Mouse (Mus musculus): ENCODE data around the gene Myzap. TPM values are rescaled to one million over a fixed set of nuclear protein-coding genes. Genes with fewer than 3 reads are reported as not detected.

Gene Myzap
- polyA plus RNA-seq, 1 experiment from 2014 or later: 3.7 TPM

- TF ChIP-seq CTCF (IDR thresholded peaks at IDR 0.05; ENCODE audit: low read depth) (peak; percentile 80), EP300 (IDR thresholded peaks at IDR 0.05; ENCODE audit: low read depth) (no peak)
- peak; percentile 84 for DNase-seq
- Histone ChIP-seq H3K27me3 (ENCODE audit: insufficient read depth, low read length) (no peaks in the 10 kb centered on the region), H3K4me3 (ENCODE audit: low read depth, low read length) (no peak overlapping the region), H3K9me3 (ENCODE audit: low read length) (no peaks in the 10 kb centered on the region), H3K4me1 (ENCODE audit: insufficient read depth) (no peaks in the 10 kb centered on the region), H3K27ac (ENCODE audit: low read depth) (no peak overlapping the region), H3K4me2 (ENCODE audit: low read depth, low read length) (no peak overlapping the region), H3K9ac (replicated peaks) (no peak overlapping the region), H3K36me3 (replicated peaks; ENCODE audit: insufficient read depth, low read length) (no peaks in the 10 kb centered on the region)
- ATAC-seq: peak; percentile 85
- WGBS (ENCODE audit: insufficient replicate concordance): 19% methylated on average over 19 of the region's 19 CpGs
Observed at GRCm38 (mm10) chr9:71543443-71544222, 48.5 kb downstream of the Myzap start.

- DNase-seq (no peak), ATAC-seq (no peak)
- Histone ChIP-seq H3K9me3 (ENCODE audit: low read length) (no peaks in the 10 kb centered on the region), H3K4me2 (ENCODE audit: low read depth, low read length) (no peak overlapping the region), H3K4me3 (ENCODE audit: low read depth, low read length) (no peak overlapping the region), H3K27ac (ENCODE audit: low read depth) (no peak overlapping the region), H3K9ac (replicated peaks) (no peak overlapping the region), H3K27me3 (ENCODE audit: insufficient read depth, low read length) (no peaks in the 10 kb centered on the region), H3K36me3 (replicated peaks; ENCODE audit: insufficient read depth, low read length) (no peaks in the 10 kb centered on the region), H3K4me1 (ENCODE audit: insufficient read depth) (no peaks in the 10 kb centered on the region)
- WGBS (ENCODE audit: insufficient replicate concordance): 62% methylated on average over 5 of the region's 5 CpGs
- TF ChIP-seq CTCF (IDR thresholded peaks at IDR 0.05; ENCODE audit: low read depth) (no peak), EP300 (IDR thresholded peaks at IDR 0.05; ENCODE audit: low read depth) (no peak)
Observed at GRCm38 (mm10) chr9:71542292-71542691, 49.9 kb downstream of the Myzap start.

- Histone ChIP-seq H3K4me2 (ENCODE audit: low read depth, low read length) (no peak overlapping the region), H3K36me3 (replicated peaks; ENCODE audit: insufficient read depth, low read length) (no peaks in the 10 kb centered on the region), H3K4me1 (ENCODE audit: insufficient read depth) (no peaks in the 10 kb centered on the region), H3K9me3 (ENCODE audit: low read length) (no peaks in the 10 kb centered on the region), H3K27ac (ENCODE audit: low read depth) (no peak overlapping the region), H3K4me3 (ENCODE audit: low read depth, low read length) (no peak overlapping the region), H3K27me3 (ENCODE audit: insufficient read depth, low read length) (no peaks in the 10 kb centered on the region), H3K9ac (replicated peaks) (no peak overlapping the region)
- WGBS (ENCODE audit: insufficient replicate concordance): 54% methylated on average over 3 of the region's 3 CpGs
- ATAC-seq (no peak), DNase-seq (no peak)
- TF ChIP-seq CTCF (IDR thresholded peaks at IDR 0.05; ENCODE audit: low read depth) (no peak), EP300 (IDR thresholded peaks at IDR 0.05; ENCODE audit: low read depth) (no peak)
Observed at GRCm38 (mm10) chr9:71540739-71541138, 51.4 kb downstream of the Myzap start.

GRCm38 (mm10) chr9:71535730-71536129 lies 56.4 kb downstream of the Myzap start:
- Histone ChIP-seq H3K9ac (replicated peaks) (no peak overlapping the region), H3K4me3 (ENCODE audit: low read depth, low read length) (no peak overlapping the region), H3K27me3 (ENCODE audit: insufficient read depth, low read length) (no peaks in the 10 kb centered on the region), H3K4me1 (ENCODE audit: insufficient read depth) (no peaks in the 10 kb centered on the region; the same call in 1 of the 2 replicates), H3K36me3 (replicated peaks; ENCODE audit: insufficient read depth, low read length) (no peaks in the 10 kb centered on the region), H3K4me2 (ENCODE audit: low read depth, low read length) (0 out of 2 replicates have a peak overlapping the region, but pooled peaks have one; percentile 22), H3K27ac (ENCODE audit: low read depth) (no peak overlapping the region), H3K9me3 (ENCODE audit: low read length) (no peaks in the 10 kb centered on the region)
- peak; percentile 82; the same call in 1 of the 2 replicates for ATAC-seq
- TF ChIP-seq CTCF (IDR thresholded peaks at IDR 0.05; ENCODE audit: low read depth): no peak
- no peak for TF ChIP-seq EP300 (IDR thresholded peaks at IDR 0.05; ENCODE audit: low read depth)
- WGBS (ENCODE audit: insufficient replicate concordance): 57% methylated on average over 5 of the region's 5 CpGs
- DNase-seq: no peak

- WGBS (ENCODE audit: insufficient replicate concordance): 82% methylated on average over 2 of the region's 2 CpGs
- TF ChIP-seq EP300 (IDR thresholded peaks at IDR 0.05; ENCODE audit: low read depth): no peak
- no peak for TF ChIP-seq CTCF (IDR thresholded peaks at IDR 0.05; ENCODE audit: low read depth)
- no peaks in the 10 kb centered on the region; the same call in 1 of the 2 replicates for H3K4me1 ChIP-seq (ENCODE audit: insufficient read depth)
- no peak overlapping the region for H3K4me3 ChIP-seq (ENCODE audit: low read depth, low read length)
- DNase-seq (no peak), ATAC-seq (no peak)
- H3K9ac ChIP-seq (replicated peaks): no peak overlapping the region
- H3K27me3 ChIP-seq (ENCODE audit: insufficient read depth, low read length): no peaks in the 10 kb centered on the region
- no peak overlapping the region for H3K27ac ChIP-seq (ENCODE audit: low read depth)
- H3K4me2 ChIP-seq (ENCODE audit: low read depth, low read length): no peak overlapping the region
- H3K9me3 ChIP-seq (ENCODE audit: low read length): peaks cover 2% of the 10 kb centered on the region; the same call in 1 of the 2 replicates
- H3K36me3 ChIP-seq (replicated peaks; ENCODE audit: insufficient read depth, low read length): no peaks in the 10 kb centered on the region
Observed at GRCm38 (mm10) chr9:71535036-71535435, 57.1 kb downstream of the Myzap start.

GRCm38 (mm10) chr9:71529960-71530359 lies 62.2 kb downstream of the Myzap start:
- Histone ChIP-seq H3K36me3 (replicated peaks; ENCODE audit: insufficient read depth, low read length) (no peaks in the 10 kb centered on the region), H3K4me2 (ENCODE audit: low read depth, low read length) (no peak overlapping the region), H3K4me3 (ENCODE audit: low read depth, low read length) (no peak overlapping the region), H3K9ac (replicated peaks) (no peak overlapping the region), H3K4me1 (ENCODE audit: insufficient read depth) (no peaks in the 10 kb centered on the region), H3K9me3 (ENCODE audit: low read length) (peaks cover 2% of the 10 kb centered on the region; the same call in 1 of the 2 replicates), H3K27ac (ENCODE audit: low read depth) (no peak overlapping the region), H3K27me3 (ENCODE audit: insufficient read depth, low read length) (no peaks in the 10 kb centered on the region)
- 69% methylated on average over 2 of the region's 2 CpGs for WGBS (ENCODE audit: insufficient replicate concordance)
- DNase-seq (no peak), ATAC-seq (no peak)
- TF ChIP-seq EP300 (IDR thresholded peaks at IDR 0.05; ENCODE audit: low read depth) (no peak), CTCF (IDR thresholded peaks at IDR 0.05; ENCODE audit: low read depth) (peak; percentile 27; the same call in 1 of the 2 replicates)
